Mouse (Mus musculus) lung, adult 2 months (tissue): Measurements from ENCODE around the gene Cfap300.

Experiments
- CTCF ChIP-seq: fragments of 200-500 bp; IDR thresholded peaks from 2 replicates; pipeline ENCODE4 v1.5.1; 2011; ENCODE audit warnings: mild to moderate bottlenecking, low read length, control low read depth; ENCODE audit not compliant: insufficient read depth
- POLR2A ChIP-seq: fragments of 200-500 bp; IDR thresholded peaks from 2 replicates; pipeline ENCODE4 v1.6.1; 2011; ENCODE audit warnings: low read depth, mild to moderate bottlenecking, control low read depth, low read length, borderline replicate concordance; ENCODE audit errors: extremely low read depth

DNA sequence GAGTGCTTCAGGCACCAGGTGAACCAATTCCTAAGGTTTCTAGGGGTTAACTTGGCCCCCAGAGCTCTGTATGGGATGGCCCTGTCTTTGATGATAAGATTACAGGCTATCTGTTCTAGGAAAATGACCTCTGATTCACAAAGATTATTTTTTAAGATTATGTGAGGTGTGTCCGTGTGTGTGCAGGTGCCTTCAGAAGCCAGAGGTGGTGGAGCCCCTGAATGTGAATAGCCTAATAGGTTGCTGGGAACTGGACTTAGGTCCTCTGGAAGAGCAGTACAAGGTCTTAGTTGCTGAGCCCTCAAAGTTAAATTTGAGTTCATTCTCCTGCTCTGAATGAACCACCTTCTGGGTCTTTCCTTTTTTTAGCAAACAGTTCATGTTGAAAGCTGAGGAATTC, 8.5 kb downstream of the Cfap300 start:
- TF ChIP-seq POLR2A (no peak), CTCF (no peak)
